Mouse (Mus musculus) MEL (cell line): ENCODE data around the gene Ror1.

Experiments used
- CTCF ChIP-seq, 3 experiments: IDR thresholded peaks in 2 of 3; conservative IDR thresholded peaks in 1 of 3; 2 replicates each; pipeline ENCODE4 v1.5.1; 2011 to 2012; ENCODE audit warnings: low read length in 3 of 3, low read depth in 2 of 3, mild to moderate bottlenecking in 2 of 3, improper control_type of control experiment in 1 of 3, inconsistent platforms in 1 of 3, mixed read lengths in 1 of 3, moderate library complexity in 1 of 3; ENCODE audit not compliant: control insufficient read depth in 1 of 3, insufficient read depth in 1 of 3, poor library complexity in 1 of 3, severe bottlenecking in 1 of 3
- E2F4 ChIP-seq: IDR thresholded peaks from 2 replicates; pipeline ENCODE4 v1.6.1; 2011; ENCODE audit warnings: low read depth, low read length, improper control_type of control experiment, borderline replicate concordance
- GATA1 ChIP-seq: IDR thresholded peaks from 2 replicates; pipeline ENCODE4 v1.6.1; 2011; ENCODE audit warnings: low read depth, low read length, improper control_type of control experiment
- NELFE ChIP-seq: IDR thresholded peaks from 2 replicates; pipeline ENCODE4 v1.6.1; 2011; ENCODE audit warnings: low read depth, low read length, improper control_type of control experiment
- POLR2A ChIP-seq, 2 experiments: IDR thresholded peaks; 2 replicates each; pipeline ENCODE4 v1.6.1; 2011 to 2012; ENCODE audit warnings: low read length in 2 of 2, mild to moderate bottlenecking in 2 of 2, control low read depth in 1 of 2, improper control_type of control experiment in 1 of 2, low read depth in 1 of 2, moderate library complexity in 1 of 2; ENCODE audit not compliant: control insufficient read depth in 1 of 2, insufficient read depth in 1 of 2, poor library complexity in 1 of 2
- TCF12 ChIP-seq: IDR thresholded peaks from 2 replicates; pipeline ENCODE4 v1.6.1; 2014; ENCODE audit warnings: low read depth, mild to moderate bottlenecking, inconsistent platforms, low read length, improper control_type of control experiment, moderate library complexity
- USF1 ChIP-seq: IDR thresholded peaks from 2 replicates; pipeline ENCODE4 v1.6.1; 2014; ENCODE audit warnings: low read depth, mild to moderate bottlenecking, inconsistent platforms, low read length, improper control_type of control experiment, moderate library complexity
- USF2 ChIP-seq, 2 experiments: IDR thresholded peaks; 2 replicates each; pipeline ENCODE4 v1.6.1; 2011 to 2012; ENCODE audit warnings: improper control_type of control experiment in 2 of 2, low read length in 2 of 2, borderline replicate concordance in 1 of 2, inconsistent platforms in 1 of 2, low read depth in 1 of 2, mild to moderate bottlenecking in 1 of 2; ENCODE audit not compliant: insufficient read depth in 1 of 2

GRCm38 (mm10) chr4:100286111-100286541 is 190.5 kb downstream of the Ror1 start:
- TF ChIP-seq POLR2A (IDR thresholded peaks at IDR 0.05; ENCODE audit: control insufficient read depth in 1 of 2, insufficient read depth in 1 of 2, low read depth in 1 of 2, low read length in 2 of 2, poor library complexity in 1 of 2) (no peak), NELFE (no peak), USF1 (no peak), CTCF (IDR thresholded peaks at IDR 0.05 in 2 of 3, conservative IDR thresholded peaks at IDR 0.05 in 1 of 3; ENCODE audit: control insufficient read depth in 1 of 3, insufficient read depth in 1 of 3, low read depth in 2 of 3, low read length in 3 of 3, poor library complexity in 1 of 3, severe bottlenecking in 1 of 3) (no peak), E2F4 (no peak), USF2 (IDR thresholded peaks at IDR 0.05; ENCODE audit: borderline replicate concordance in 1 of 2, insufficient read depth in 1 of 2, low read depth in 1 of 2, low read length in 2 of 2) (no peak), TCF12 (no peak), GATA1 (no peak)
